Mouse (Mus musculus) cerebellum, adult (tissue): ENCODE measurements around the gene Arid5b.

ENCODE experiments used
- ATAC-seq: cut with Nextera tagmentation; 2 replicates; pipeline ENCODE4 v1.9.2; 2017; ENCODE audit warnings: mild to moderate bottlenecking, moderate library complexity, mixed read lengths; ENCODE audit not compliant: insufficient number of reproducible peaks, low FRiP score, low TSS enrichment

Gene Arid5b

GRCm38 (mm10) chr10:68142501-68142900, 136.0 kb downstream of the Arid5b start:
- ATAC-seq: no peak

GRCm38 (mm10) chr10:68141567-68141966, 137.0 kb downstream of the Arid5b start:
- ATAC-seq: no peak

- no peak for ATAC-seq
These were observed 137.7 kb downstream of the Arid5b start for GRCm38 (mm10) chr10:68140871-68141270.

GRCm38 (mm10) chr10:68140306-68140705, 138.2 kb downstream of the Arid5b start:
- no peak for ATAC-seq

- ATAC-seq: no peak
These were observed 140.4 kb downstream of the Arid5b start for GRCm38 (mm10) chr10:68138123-68138522.

- no peak for ATAC-seq
These were observed 141.2 kb downstream of the Arid5b start for GRCm38 (mm10) chr10:68137151-68137833.

GRCm38 (mm10) chr10:68136480-68137083, 142.0 kb downstream of the Arid5b start:
- ATAC-seq: peak; percentile 86

GRCm38 (mm10) chr10:68136051-68136450, 142.5 kb downstream of the Arid5b start:
- ATAC-seq: no peak

GRCm38 (mm10) chr10:68135416-68135815, 143.1 kb downstream of the Arid5b start:
- no peak for ATAC-seq

GRCm38 (mm10) chr10:68134549-68134948, 144.0 kb downstream of the Arid5b start:
- ATAC-seq: no peak

- no peak for ATAC-seq
These were observed 144.5 kb downstream of the Arid5b start for GRCm38 (mm10) chr10:68134071-68134470.

- no peak for ATAC-seq
These were observed 145.9 kb downstream of the Arid5b start for GRCm38 (mm10) chr10:68132636-68133035.

GRCm38 (mm10) chr10:68132154-68132553, 146.4 kb downstream of the Arid5b start:
- ATAC-seq: no peak

GRCm38 (mm10) chr10:68129651-68130050, 148.9 kb downstream of the Arid5b start:
- no peak for ATAC-seq

GRCm38 (mm10) chr10:68129009-68129408, 149.5 kb downstream of the Arid5b start:
- no peak for ATAC-seq

- ATAC-seq: no peak
These were observed 150.1 kb downstream of the Arid5b start for GRCm38 (mm10) chr10:68128441-68128848.

GRCm38 (mm10) chr10:68127604-68128256, 150.8 kb downstream of the Arid5b start:
- ATAC-seq: no peak

- ATAC-seq: no peak
These were observed 151.4 kb downstream of the Arid5b start for GRCm38 (mm10) chr10:68127104-68127503.

GRCm38 (mm10) chr10:68126551-68126950, 152.0 kb downstream of the Arid5b start:
- ATAC-seq: no peak

GRCm38 (mm10) chr10:68125919-68126550, 152.5 kb downstream of the Arid5b start:
- ATAC-seq: no peak

- ATAC-seq: no peak
These were observed 153.6 kb downstream of the Arid5b start for GRCm38 (mm10) chr10:68124985-68125384.
